Mouse (Mus musculus) megakaryocyte, embryonic 14.5 days (primary cell): ENCODE measurements around the gene Fmod.

Experiments used
- FLI1 ChIP-seq: IDR thresholded peaks from 2 replicates; pipeline ENCODE4 v1.6.1; 2012; ENCODE audit warnings: low read length, inconsistent platforms, mixed read lengths
- GATA1 ChIP-seq: IDR thresholded peaks from 3 replicates; pipeline ENCODE4 v1.6.1; 2012; ENCODE audit warnings: mixed read lengths, low read length, inconsistent platforms, borderline replicate concordance

GRCm38 (mm10) chr1:134073061-134073564 is 36.1 kb downstream of the Fmod start:
- TF ChIP-seq FLI1: no peak
- no peak for TF ChIP-seq GATA1
